Mouse (Mus musculus) neural tube, embryonic 12.5 days (tissue): ENCODE measurements around the gene Prox2. TPM values are rescaled to one million over a fixed set of nuclear protein-coding genes. Genes with fewer than 3 reads are reported as not detected.

Experiments used
- ATAC-seq: fragments of 200-750 bp; cut with Nextera tagmentation; 2 replicates; pipeline ENCODE4 v1.8.0; 2017; ENCODE audit warnings: low read depth, mild to moderate bottlenecking, moderate TSS enrichment, moderate library complexity; ENCODE audit not compliant: low FRiP score
- H3K27ac ChIP-seq: fragments of 300-500 bp; sonication (generic); 2 replicates; pipeline ENCODE4 v1.5.1; 2016
- H3K27me3 ChIP-seq: fragments of 300-500 bp; sonication (generic); replicated peaks from 2 replicates; pipeline ENCODE4 v1.6.1; 2016; ENCODE audit warnings: mild to moderate bottlenecking
- H3K36me3 ChIP-seq: fragments of 300-500 bp; sonication (generic); 2 replicates; pipeline ENCODE4 v1.6.1; 2016; ENCODE audit warnings: mild to moderate bottlenecking
- H3K4me1 ChIP-seq: fragments of 300-500 bp; sonication (generic); 2 replicates; pipeline ENCODE4 v1.6.1; 2016
- H3K4me2 ChIP-seq: fragments of 300-500 bp; sonication (generic); replicated peaks from 2 replicates; pipeline ENCODE4 v1.6.1; 2016; ENCODE audit warnings: mild to moderate bottlenecking
- H3K4me3 ChIP-seq: fragments of 300-500 bp; sonication (generic); 2 replicates; pipeline ENCODE4 v1.5.1; 2016
- H3K9ac ChIP-seq: fragments of 300-500 bp; sonication (generic); 2 replicates; pipeline ENCODE4 v1.6.1; 2016; ENCODE audit warnings: mild to moderate bottlenecking
- H3K9me3 ChIP-seq: fragments of 300-500 bp; sonication (generic); 2 replicates; pipeline ENCODE4 v1.6.1; 2016; ENCODE audit warnings: mild to moderate bottlenecking
- WGBS: fragments of 180-500 bp; shearing (Covaris S2); methylation state at CpG from one replicate; pipeline ENCODE4 v1.1.7; 2016; 5-methylcytosine and 5-hydroxymethylcytosine counted together
- polyA plus RNA-seq: library from polyadenylated mRNA; unstranded; fragments of >200 nt; fragmentation: Nextera tagmentation; extraction: Ambion mirVana; gene quantifications from 2 replicates; pipeline ENCODE4 v1.2.1, GENCODE M21; 2016

Gene Prox2
- polyA plus RNA-seq, 1 experiment from 2014 or later, result 5.6 TPM

DNA sequence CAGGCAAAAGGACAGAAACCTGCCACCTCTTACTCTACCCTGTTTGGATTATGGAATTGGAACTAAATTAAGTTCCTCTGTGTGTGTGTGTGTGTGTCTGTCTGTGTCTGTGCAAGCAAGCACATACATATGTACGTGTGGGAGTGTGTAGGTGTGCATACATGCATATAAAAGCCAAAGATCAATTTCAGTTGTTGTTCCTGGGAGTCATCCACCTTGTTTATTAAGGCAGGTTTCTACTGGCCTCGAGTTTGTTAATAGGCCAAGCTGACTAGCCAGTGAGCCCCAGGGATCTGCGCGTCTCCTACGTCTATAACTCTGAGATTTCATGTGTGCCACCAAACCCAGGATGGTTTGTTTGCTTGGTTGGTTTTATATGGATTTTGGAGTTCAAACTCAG is 14.2 kb upstream of the Prox2 start:
- H3K27ac ChIP-seq, result no peak overlapping the region
- H3K9ac ChIP-seq, result no peak overlapping the region
- peaks cover 83% of the 10 kb centered on the region for H3K36me3 ChIP-seq
- H3K4me1 ChIP-seq, result no peaks in the 10 kb centered on the region
- no peak overlapping the region for H3K4me2 ChIP-seq
- H3K4me3 ChIP-seq, result no peak overlapping the region
- no peaks in the 10 kb centered on the region for H3K27me3 ChIP-seq
- WGBS, result 90% methylated on average over 5 of the region's 5 CpGs
- no peaks in the 10 kb centered on the region for H3K9me3 ChIP-seq
- no peak for ATAC-seq

GRCm38 (mm10) chr12:85123645-85124044 is 13.1 kb upstream of the Prox2 start:
- Histone ChIP-seq H3K36me3 (peaks cover 84% of the 10 kb centered on the region), H3K4me1 (no peaks in the 10 kb centered on the region), H3K4me2 (no peak overlapping the region), H3K9me3 (no peaks in the 10 kb centered on the region), H3K27ac (no peak overlapping the region), H3K27me3 (no peaks in the 10 kb centered on the region), H3K4me3 (no peak overlapping the region), H3K9ac (no peak overlapping the region)
- 95% methylated on average over 11 of the region's 11 CpGs for WGBS
- no peak for ATAC-seq

DNA sequence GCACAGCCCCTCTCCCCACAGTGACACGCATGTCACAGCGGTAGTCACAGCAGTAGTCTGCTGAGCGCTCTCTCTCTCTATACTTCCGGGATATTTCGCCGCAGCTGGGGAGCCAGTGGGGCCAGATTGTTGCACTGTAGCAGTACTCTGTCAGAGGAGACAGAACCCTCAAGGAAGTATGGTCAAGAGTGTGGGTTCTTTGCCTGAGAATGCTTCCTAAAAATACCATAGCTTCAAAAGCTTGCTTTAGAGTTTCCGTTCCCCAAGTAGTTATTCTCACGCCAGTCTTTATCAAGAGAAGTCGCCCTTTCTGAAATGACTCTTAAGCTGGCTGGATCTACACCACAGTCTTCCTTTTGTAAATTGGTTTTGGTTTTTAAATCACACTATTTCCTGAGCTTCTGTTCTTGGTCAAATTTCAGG is 12.6 kb upstream of the Prox2 start:
- H3K27ac ChIP-seq, result no peak overlapping the region
- WGBS, result 95% methylated on average over 9 of the region's 9 CpGs
- H3K27me3 ChIP-seq, result no peaks in the 10 kb centered on the region
- no peak for ATAC-seq
- no peak overlapping the region for H3K4me2 ChIP-seq
- no peaks in the 10 kb centered on the region for H3K9me3 ChIP-seq
- H3K4me3 ChIP-seq, result no peak overlapping the region
- H3K36me3 ChIP-seq, result peaks cover 84% of the 10 kb centered on the region
- no peaks in the 10 kb centered on the region for H3K4me1 ChIP-seq
- H3K9ac ChIP-seq, result no peak overlapping the region

DNA sequence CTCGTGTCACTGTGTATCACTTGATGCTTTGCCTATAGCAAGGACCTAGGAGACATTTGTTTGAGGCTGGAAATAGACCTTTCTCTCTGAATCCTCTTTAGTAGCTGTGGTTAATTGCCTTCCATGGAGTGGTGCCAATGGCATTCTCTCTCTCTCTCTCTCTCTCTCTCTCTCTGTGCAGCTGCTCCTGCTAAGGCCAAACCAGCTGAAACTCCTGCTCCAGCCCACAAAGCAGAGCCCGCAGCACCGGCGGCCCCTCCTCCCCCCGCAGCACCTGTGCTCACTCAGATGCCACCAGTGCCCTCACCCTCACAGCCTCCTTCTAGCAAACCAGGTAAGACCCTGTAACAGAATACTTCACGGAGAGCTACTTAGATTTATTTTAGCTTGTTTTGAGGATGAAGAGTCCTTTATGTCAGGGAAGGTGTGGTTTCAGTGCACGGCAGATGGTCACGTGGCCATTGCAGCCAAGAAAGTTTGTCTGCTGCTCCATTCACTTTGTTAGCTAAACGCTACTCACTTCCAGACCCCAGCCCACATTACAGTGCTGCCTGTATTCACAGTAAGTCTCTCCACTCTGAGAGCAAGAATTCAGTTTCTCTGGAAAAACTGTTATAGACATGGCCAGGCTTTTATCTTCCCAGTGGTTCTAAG is 11.4 kb upstream of the Prox2 start:
- Histone ChIP-seq H3K4me2 (no peak overlapping the region), H3K27ac (no peak overlapping the region), H3K9me3 (no peaks in the 10 kb centered on the region), H3K9ac (no peak overlapping the region), H3K27me3 (no peaks in the 10 kb centered on the region), H3K4me1 (no peaks in the 10 kb centered on the region), H3K4me3 (no peak overlapping the region), H3K36me3 (peaks cover 79% of the 10 kb centered on the region)
- WGBS, result 94% methylated on average over 9 of the region's 9 CpGs
- ATAC-seq, result no peak

GRCm38 (mm10) chr12:85115678-85116077 is 5.1 kb upstream of the Prox2 start:
- WGBS, result 86% methylated on average over 7 of the region's 7 CpGs
- no peak for ATAC-seq
- Histone ChIP-seq H3K36me3 (peaks cover 39% of the 10 kb centered on the region), H3K27ac (no peak overlapping the region), H3K9me3 (no peaks in the 10 kb centered on the region), H3K27me3 (no peaks in the 10 kb centered on the region), H3K4me1 (peaks cover 12% of the 10 kb centered on the region), H3K4me2 (no peak overlapping the region), H3K9ac (no peak overlapping the region), H3K4me3 (no peak overlapping the region)

DNA sequence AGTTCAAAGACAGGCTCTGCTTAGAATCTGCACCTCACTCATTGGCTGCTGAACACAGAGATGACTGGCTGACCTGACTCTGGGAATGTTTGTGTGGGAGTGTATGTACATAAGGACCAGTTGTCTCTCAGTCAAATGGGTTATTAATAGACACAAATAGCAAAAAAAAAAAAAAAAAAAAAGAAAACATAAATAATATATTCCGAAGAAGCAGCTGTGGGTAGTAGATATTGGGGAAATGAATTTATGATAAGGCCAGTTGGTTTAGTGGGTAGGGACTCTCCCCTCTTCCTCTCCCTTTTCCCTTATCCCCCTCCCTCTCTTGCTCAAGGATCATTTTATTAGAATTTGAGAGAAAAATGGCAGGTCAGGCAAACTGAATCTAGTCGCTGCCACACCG is 3.4 kb upstream of the Prox2 start:
- WGBS, result 99% methylated on average over 3 of the region's 3 CpGs
- Histone ChIP-seq H3K4me2 (no peak overlapping the region), H3K27me3 (no peaks in the 10 kb centered on the region), H3K9me3 (no peaks in the 10 kb centered on the region), H3K27ac (no peak overlapping the region), H3K9ac (no peak overlapping the region), H3K36me3 (peaks cover 23% of the 10 kb centered on the region), H3K4me1 (peaks cover 22% of the 10 kb centered on the region), H3K4me3 (no peak overlapping the region)
- ATAC-seq, result no peak

GRCm38 (mm10) chr12:85113337-85113736 is 2.8 kb upstream of the Prox2 start:
- Histone ChIP-seq H3K27me3 (no peaks in the 10 kb centered on the region), H3K4me3 (no peak overlapping the region), H3K4me2 (no peak overlapping the region), H3K27ac (no peak overlapping the region), H3K36me3 (peaks cover 17% of the 10 kb centered on the region), H3K4me1 (peaks cover 22% of the 10 kb centered on the region), H3K9me3 (no peaks in the 10 kb centered on the region), H3K9ac (no peak overlapping the region)
- 97% methylated on average over 3 of the region's 3 CpGs for WGBS
- ATAC-seq, result no peak

GRCm38 (mm10) chr12:85112550-85113251 is 2.1 kb upstream of the Prox2 start:
- H3K4me2 ChIP-seq, result peak overlapping the region; percentile 87
- H3K4me3 ChIP-seq, result no peak overlapping the region

DNA sequence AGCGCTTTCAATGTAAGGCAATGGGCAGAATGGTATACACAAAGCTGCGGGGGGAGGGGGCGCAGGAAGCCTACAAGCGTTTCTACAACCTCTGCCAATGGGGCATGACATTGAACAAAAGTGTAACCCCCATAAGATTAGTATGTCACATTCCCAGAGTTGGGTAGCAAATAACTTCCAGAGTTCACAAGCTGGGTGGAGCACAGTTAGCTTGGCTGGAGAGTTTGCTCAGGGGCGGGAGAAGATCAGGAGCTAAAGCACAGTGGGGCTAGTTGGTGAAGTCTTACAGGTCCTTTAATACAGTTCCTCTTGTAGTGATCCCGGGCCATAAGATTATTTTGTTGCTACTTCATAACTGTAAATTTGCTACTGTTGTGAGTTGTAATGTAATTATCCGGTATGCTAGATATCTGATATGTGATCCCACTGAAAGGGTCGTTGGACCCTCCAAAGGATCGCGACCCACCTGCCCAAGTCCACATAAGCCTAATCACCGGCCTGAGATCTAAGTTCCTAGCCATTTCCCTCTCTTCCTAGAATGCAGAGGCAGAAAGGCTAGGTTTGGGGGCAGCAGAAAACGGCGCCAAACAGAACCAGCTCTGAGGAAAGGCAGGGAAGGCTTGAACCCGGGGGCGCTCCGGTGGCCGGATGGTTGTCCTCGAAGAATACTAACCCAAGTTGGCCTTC is 405 bp downstream of the Prox2 start:
- Histone ChIP-seq H3K4me2 (peak overlapping the region; percentile 87), H3K9me3 (no peaks in the 10 kb centered on the region)
- peak; percentile 1; the same call in 1 of the 2 replicates for ATAC-seq

More at GRCm38 (mm10) chr12:85112550-85113251, 2.1 kb upstream of the Prox2 start:
- Histone ChIP-seq H3K4me1 (peaks cover 22% of the 10 kb centered on the region), H3K27ac (no peak overlapping the region), H3K9me3 (no peaks in the 10 kb centered on the region), H3K36me3 (peaks cover 13% of the 10 kb centered on the region), H3K9ac (0 out of 2 replicates have a peak overlapping the region, but pooled peaks have one; percentile 95), H3K27me3 (no peaks in the 10 kb centered on the region)
- ATAC-seq, result no peak
- WGBS, result 90% methylated on average over 7 of the region's 7 CpGs

GRCm38 (mm10) chr12:85109426-85109825 is 1.1 kb downstream of the Prox2 start:
- no peak overlapping the region for H3K27ac ChIP-seq
- no peak overlapping the region for H3K9ac ChIP-seq
- H3K27me3 ChIP-seq, result no peaks in the 10 kb centered on the region
- peaks cover 30% of the 10 kb centered on the region for H3K4me1 ChIP-seq
- 65% methylated on average over 4 of the region's 4 CpGs for WGBS
- H3K9me3 ChIP-seq, result no peaks in the 10 kb centered on the region
- H3K4me3 ChIP-seq, result no peak overlapping the region
- H3K4me2 ChIP-seq, result peak overlapping the region; percentile 87; the same call in 1 of the 2 replicates
- no peak for ATAC-seq
- no peaks in the 10 kb centered on the region for H3K36me3 ChIP-seq

More for the DNA sequence above, 405 bp downstream of the Prox2 start:
- peak overlapping the region; percentile 97 for H3K4me3 ChIP-seq
- H3K27ac ChIP-seq, result 0 out of 2 replicates have a peak overlapping the region, but pooled peaks have one; percentile 29
- H3K4me1 ChIP-seq, result peaks cover 28% of the 10 kb centered on the region
- H3K9ac ChIP-seq, result peak overlapping the region; percentile 95
- whole genome bisulfite sequencing, result 17% methylated on average over 18 of the region's 18 CpGs
- no peaks in the 10 kb centered on the region for H3K27me3 ChIP-seq
- H3K36me3 ChIP-seq, result peaks cover 3% of the 10 kb centered on the region

DNA sequence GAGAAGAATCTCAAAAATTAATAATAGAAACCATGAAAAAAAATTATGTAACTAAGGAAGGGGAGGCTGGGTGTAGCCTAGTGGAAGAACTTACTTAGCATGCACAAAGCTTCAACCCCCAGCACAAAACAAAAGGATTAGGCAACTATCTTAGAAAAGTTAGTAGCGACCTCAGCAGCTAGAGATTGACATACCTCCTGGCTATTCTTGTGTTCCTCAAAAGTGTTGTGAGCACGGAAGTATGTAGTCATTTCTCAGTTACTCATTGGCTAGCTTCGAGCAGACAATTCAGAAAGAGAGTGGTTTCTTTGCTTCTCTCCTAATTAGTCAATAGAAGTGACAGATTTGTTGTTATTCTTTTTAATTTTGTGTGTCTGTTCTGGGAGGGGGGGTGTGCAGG is 1.9 kb downstream of the Prox2 start:
- WGBS, result 75% methylated on average over 3 of the region's 3 CpGs

DNA sequence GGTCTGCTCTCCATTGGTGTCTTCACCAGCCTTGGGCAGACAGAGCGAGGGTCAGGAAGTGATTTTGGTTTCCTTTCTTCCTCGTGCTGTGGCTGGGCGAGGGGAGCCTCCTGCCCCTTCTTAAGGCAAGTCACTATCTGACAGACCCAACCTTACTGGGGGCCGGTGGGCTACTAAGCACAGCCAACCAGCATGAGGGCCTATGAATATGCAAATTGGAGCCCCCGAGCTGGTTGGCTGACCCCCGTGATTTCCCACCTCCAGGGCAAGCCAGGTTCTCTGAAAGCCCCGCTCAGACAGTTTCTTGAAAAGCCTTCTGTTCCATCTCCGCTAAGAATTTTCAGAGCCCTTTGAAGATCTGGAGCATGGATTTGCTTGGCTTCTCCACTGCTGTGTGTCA is 4.3 kb downstream of the Prox2 start:
- WGBS, result 3% methylated on average over 8 of the region's 8 CpGs
- H3K27ac ChIP-seq, result no peak overlapping the region
- peaks cover 19% of the 10 kb centered on the region for H3K4me1 ChIP-seq
- peak overlapping the region; percentile 38; the same call in 1 of the 2 replicates for H3K9ac ChIP-seq
- H3K36me3 ChIP-seq, result no peaks in the 10 kb centered on the region
- no peak for ATAC-seq
- H3K9me3 ChIP-seq, result no peaks in the 10 kb centered on the region
- no peak overlapping the region for H3K4me3 ChIP-seq
- H3K27me3 ChIP-seq, result no peaks in the 10 kb centered on the region
- peak overlapping the region; percentile 40 for H3K4me2 ChIP-seq

More for the DNA sequence above, 1.9 kb downstream of the Prox2 start:
- Histone ChIP-seq H3K27ac (no peak overlapping the region), H3K4me2 (no peak overlapping the region), H3K4me3 (no peak overlapping the region), H3K4me1 (peaks cover 30% of the 10 kb centered on the region), H3K9ac (no peak overlapping the region), H3K36me3 (no peaks in the 10 kb centered on the region), H3K27me3 (no peaks in the 10 kb centered on the region), H3K9me3 (no peaks in the 10 kb centered on the region)
- no peak for ATAC-seq
